Comparison of ENCODE assay signal across 13 mouse cellular contexts in the genomic region with DNA sequence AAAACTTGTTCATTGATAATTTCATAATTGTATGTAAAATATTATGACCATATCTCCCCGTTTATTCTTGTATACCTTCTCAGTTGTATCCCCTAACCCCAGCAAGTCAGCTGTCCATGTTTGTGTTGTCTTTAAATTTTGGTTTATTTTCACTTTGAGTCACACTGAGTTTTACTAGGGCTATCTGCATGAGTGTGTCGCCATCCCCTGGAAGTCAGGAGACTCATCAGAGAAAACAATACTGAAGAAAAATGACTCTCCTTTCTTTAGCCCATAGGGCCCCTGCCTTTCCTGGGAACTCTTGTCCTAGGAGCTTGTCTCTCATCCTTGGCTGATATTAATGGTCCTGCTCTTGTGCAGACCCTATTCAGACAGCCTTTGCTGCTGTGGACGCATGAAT.
DNase-seq lines count a peak whose midpoint lies in the region; ATAC-seq lines count a peak whose summit lies in the region.
"Had no signal": no experiment of that assay in that cellular context is flagged by ENCODE, and none has a peak within 500 bp of the region (broad histone marks: within the 10 kb centered on the region; RNA-seq: fewer than 3 reads in every experiment).

No protein-coding gene starts in this region.

- no peak for ATAC-seq in activated CD4-positive, CD25-positive, alpha-beta regulatory T cell, adult 4 months
- ATAC-seq: inflammation-experienced regulatory T-cells, adult 6 months had no signal

- intact Hi-C loops in heart, postnatal 10 days (cut with DNase I): loop anchor here (1.0 kb wide), 1 partner anchor 140 kb away; no protein-coding TSS in a partner anchor
- intact Hi-C loops in heart, postnatal 25 days (cut with DNase I): loop anchor here (5.0 kb wide), 1 partner anchor 142 kb away; no protein-coding TSS in a partner anchor

- DNase-seq in heart, postnatal 10 days: peak; percentile 20 to 33
- no peak for DNase-seq in heart, postnatal 25 days (ENCODE audit: low spot score)
- peak; percentile 11 to 14 for DNase-seq in kidney, postnatal 4 days
- DNase-seq in kidney, postnatal 14 days: no peak
- DNase-seq in ES-CJ7 (ENCODE audit: low read depth, low spot score): peak; percentile 29
- peak; percentile 5 for DNase-seq in ZHBTc4 (ENCODE audit: low read depth, low spot score)
- DNase-seq: cerebellum, adult 8-10 months; gastrocnemius, postnatal 14 days; lung, postnatal 36 days; right cerebral cortex, adult 18-20 months; thymus, postnatal 36 days had no signal

Comparison
In these comparisons a context has a peak if more than half of its experiments do, and no peak if none do; other contexts are left out.
1. DNase-seq: peak in heart, postnatal 10 days (2 of 2), kidney, postnatal 4 days (2 of 2), ES-CJ7 (single experiment) and ZHBTc4 (single experiment); none in heart, postnatal 25 days (single experiment) and kidney, postnatal 14 days (single experiment).